Mouse (Mus musculus) MEL (cell line): ENCODE results near the gene Tmem190.

ENCODE experiments used
- CHD2 ChIP-seq: IDR thresholded peaks from 2 replicates; pipeline ENCODE4 v1.6.1; 2011; ENCODE audit warnings: low read length, improper control_type of control experiment
- CTCF ChIP-seq, 3 experiments: IDR thresholded peaks in 2 of 3; conservative IDR thresholded peaks in 1 of 3; 2 replicates each; pipeline ENCODE4 v1.5.1; 2011 to 2012; ENCODE audit warnings: low read length in 3 of 3, low read depth in 2 of 3, mild to moderate bottlenecking in 2 of 3, improper control_type of control experiment in 1 of 3, inconsistent platforms in 1 of 3, mixed read lengths in 1 of 3, moderate library complexity in 1 of 3; ENCODE audit not compliant: control insufficient read depth in 1 of 3, insufficient read depth in 1 of 3, poor library complexity in 1 of 3, severe bottlenecking in 1 of 3
- ELF1 ChIP-seq: IDR thresholded peaks from 2 replicates; pipeline ENCODE4 v1.6.1; 2014; ENCODE audit warnings: low read depth, mild to moderate bottlenecking, inconsistent platforms, low read length, improper control_type of control experiment, moderate library complexity
- EP300 ChIP-seq, 2 experiments: IDR thresholded peaks; 2 replicates each; pipeline ENCODE4 v1.6.1; 2011; ENCODE audit warnings: improper control_type of control experiment in 2 of 2, low read length in 2 of 2, low read depth in 1 of 2, mild to moderate bottlenecking in 1 of 2
- MAZ ChIP-seq: IDR thresholded peaks from 2 replicates; pipeline ENCODE4 v1.6.1; 2012; ENCODE audit warnings: low read depth, mild to moderate bottlenecking, inconsistent platforms, low read length, improper control_type of control experiment
- MEF2A ChIP-seq: IDR thresholded peaks from 2 replicates; pipeline ENCODE4 v1.6.1; 2014; ENCODE audit warnings: low read depth, mild to moderate bottlenecking, inconsistent platforms, low read length, improper control_type of control experiment; ENCODE audit not compliant: poor library complexity, insufficient replicate concordance, severe bottlenecking; ENCODE audit errors: extremely low read depth
- MXI1 ChIP-seq: IDR thresholded peaks from 2 replicates; pipeline ENCODE4 v1.6.1; 2011; ENCODE audit warnings: mild to moderate bottlenecking, low read depth, low read length, improper control_type of control experiment
- POLR2A ChIP-seq, 2 experiments: IDR thresholded peaks; 2 replicates each; pipeline ENCODE4 v1.6.1; 2011 to 2012; ENCODE audit warnings: low read length in 2 of 2, mild to moderate bottlenecking in 2 of 2, control low read depth in 1 of 2, improper control_type of control experiment in 1 of 2, low read depth in 1 of 2, moderate library complexity in 1 of 2; ENCODE audit not compliant: control insufficient read depth in 1 of 2, insufficient read depth in 1 of 2, poor library complexity in 1 of 2
- POLR2AphosphoS5 ChIP-seq: IDR thresholded peaks from 2 replicates; pipeline ENCODE4 v1.6.1; 2012; ENCODE audit warnings: low read depth, borderline replicate concordance, mild to moderate bottlenecking, inconsistent platforms, low read length, moderate library complexity, mixed read lengths
- RAD21 ChIP-seq: IDR thresholded peaks from 2 replicates; pipeline ENCODE4 v1.6.1; 2011; ENCODE audit warnings: mild to moderate bottlenecking, low read depth, low read length, improper control_type of control experiment
- USF1 ChIP-seq: IDR thresholded peaks from 2 replicates; pipeline ENCODE4 v1.6.1; 2014; ENCODE audit warnings: low read depth, mild to moderate bottlenecking, inconsistent platforms, low read length, improper control_type of control experiment, moderate library complexity
- ZMIZ1 ChIP-seq: IDR thresholded peaks from 2 replicates; pipeline ENCODE4 v1.6.1; 2012; ENCODE audit warnings: low read depth, mild to moderate bottlenecking, inconsistent platforms, low read length, improper control_type of control experiment, moderate library complexity
- ZNF384 ChIP-seq: IDR thresholded peaks from 2 replicates; pipeline ENCODE4 v1.6.1; 2012; ENCODE audit warnings: low read depth, mild to moderate bottlenecking, inconsistent platforms, low read length, improper control_type of control experiment

GRCm38 (mm10) chr7:4789436-4789935, 6.7 kb downstream of the Tmem190 start, which contains the start of gene Tmem238:
- no peak; a peak in 1 of 4 replicates for TF ChIP-seq EP300 (IDR thresholded peaks at IDR 0.05; ENCODE audit: low read depth in 1 of 2, low read length in 2 of 2)
- TF ChIP-seq MXI1: no peak
- no peak for TF ChIP-seq CHD2
- no peak for TF ChIP-seq POLR2AphosphoS5
- TF ChIP-seq ZMIZ1: no peak; the same call in 1 of the 2 replicates
- 0 out of 2 replicates have a peak, but pooled peaks have one; percentile 45 for TF ChIP-seq MAZ
- TF ChIP-seq CTCF (IDR thresholded peaks at IDR 0.05 in 2 of 3, conservative IDR thresholded peaks at IDR 0.05 in 1 of 3; ENCODE audit: control insufficient read depth in 1 of 3, insufficient read depth in 1 of 3, low read depth in 2 of 3, low read length in 3 of 3, poor library complexity in 1 of 3, severe bottlenecking in 1 of 3): no peak
- no peak for TF ChIP-seq MEF2A
- TF ChIP-seq RAD21: no peak
- no peak for TF ChIP-seq ELF1
- TF ChIP-seq POLR2A (IDR thresholded peaks at IDR 0.05; ENCODE audit: control insufficient read depth in 1 of 2, insufficient read depth in 1 of 2, low read depth in 1 of 2, low read length in 2 of 2, poor library complexity in 1 of 2): no peak; a peak in 1 of 4 replicates
- no peak for TF ChIP-seq ZNF384
- TF ChIP-seq USF1: 0 out of 2 replicates have a peak, but pooled peaks have one; percentile 48
